Mouse (Mus musculus): ENCODE measurements at regions not wholly inside any gene's neighbourhood (a gene's known extent, or its start where the extent isn't known, plus 50 kb on each side); places are given as distances from the start of the nearest gene placed in this dataset.
A peak's percentile ranks its signal among the peaks of the same experiment; 100 is the strongest.

DNA sequence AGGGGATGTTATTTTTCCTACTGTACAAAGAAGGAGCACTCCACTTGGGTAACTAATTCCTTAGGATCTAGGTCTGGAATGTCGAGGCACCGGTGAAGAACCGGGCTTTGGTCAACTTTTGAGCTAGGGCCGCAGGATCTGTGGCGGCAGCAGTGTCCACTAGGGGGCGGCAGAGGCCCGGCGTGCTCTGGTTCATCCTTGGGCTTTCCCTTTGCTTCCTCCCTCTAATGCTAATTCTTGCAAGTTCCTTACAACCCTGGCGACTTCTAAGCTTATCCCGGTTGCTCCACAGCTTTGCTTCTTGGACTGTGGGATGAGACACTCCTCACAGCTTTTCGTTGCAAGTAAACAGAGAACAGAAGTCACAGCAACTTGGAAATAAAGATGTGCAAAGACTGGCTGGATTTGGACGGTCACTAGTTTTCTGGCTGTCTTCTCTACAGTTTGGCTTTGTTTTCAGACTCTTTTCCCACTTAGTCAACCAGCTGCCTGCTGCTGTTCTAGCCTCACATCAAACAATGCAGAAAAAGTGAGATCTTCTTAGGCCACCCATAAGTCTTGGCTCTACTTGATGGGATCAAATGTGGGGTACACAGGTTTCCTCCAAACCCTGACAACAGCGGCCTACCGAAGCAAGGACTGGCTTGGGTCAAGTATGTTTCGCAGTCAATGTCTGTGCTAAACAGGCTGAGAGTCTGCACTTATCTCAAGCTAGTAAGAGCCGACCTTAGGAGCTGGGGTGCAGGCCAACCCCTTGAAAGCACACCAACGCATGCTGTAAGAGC, 51.2 kb upstream of the Tmem72 start:
- no peaks in the 10 kb centered on the region for H3K27me3 ChIP-seq (ENCODE audit: control insufficient read depth, insufficient read depth, low read length)
- H3K4me2 ChIP-seq (ENCODE audit: low read depth, low read length), result no peak overlapping the region
- H3K4me1 ChIP-seq (ENCODE audit: control insufficient read depth, insufficient read depth, low read length), result no peaks in the 10 kb centered on the region
- peak; percentile 71; the same call in 1 of the 2 replicates for ATAC-seq (ENCODE audit: low read depth)
- no peak overlapping the region for H3K27ac ChIP-seq (ENCODE audit: low read depth, low read length)
- no peak overlapping the region for H3K4me3 ChIP-seq (ENCODE audit: low read depth, low read length)
- 40% methylated on average over 17 of the region's 17 CpGs for WGBS
- H3K9ac ChIP-seq (replicated peaks; ENCODE audit: low read depth, low read length), result no peak overlapping the region
- no peaks in the 10 kb centered on the region for H3K36me3 ChIP-seq (ENCODE audit: control insufficient read depth, insufficient read depth, low read length)
- no peaks in the 10 kb centered on the region for H3K9me3 ChIP-seq (ENCODE audit: control insufficient read depth, low read length)

DNA sequence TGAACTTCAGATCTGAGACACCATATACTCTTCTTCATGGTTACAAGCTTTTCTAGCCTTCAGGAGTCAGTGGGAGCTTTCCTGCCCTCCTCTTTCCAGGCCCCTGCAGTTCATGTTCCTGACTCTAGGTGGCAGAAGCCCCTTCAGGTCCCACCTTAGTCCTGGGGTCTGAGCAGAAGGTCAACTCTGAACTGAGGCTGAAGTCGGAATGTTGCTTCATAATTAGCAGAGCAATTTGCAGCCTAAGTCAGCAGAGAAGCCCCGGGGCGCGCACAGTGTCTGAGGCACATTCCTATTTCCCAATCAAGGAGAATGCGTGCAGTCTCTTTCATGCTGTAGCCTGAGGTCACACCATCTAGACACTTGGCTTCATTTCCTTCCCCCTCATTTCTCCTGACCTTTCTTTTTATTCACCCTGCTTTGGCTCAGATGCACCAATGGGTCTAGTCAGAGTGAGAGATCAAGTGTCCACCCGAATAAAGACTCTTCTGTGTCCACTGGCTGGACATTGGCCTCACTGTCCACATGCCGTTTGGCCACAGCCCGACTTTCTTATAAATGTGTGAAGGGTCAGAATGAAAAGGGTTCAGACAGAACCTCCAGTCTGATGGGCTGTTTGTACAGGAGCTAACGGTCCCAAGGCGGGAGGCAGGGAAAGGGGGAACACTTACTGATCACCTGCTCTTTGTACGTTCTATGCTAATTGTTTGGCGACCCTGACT, 58.4 kb upstream of the Tmem72 start:
- H3K9ac ChIP-seq (replicated peaks; ENCODE audit: low read depth, low read length), result no peak overlapping the region
- no peaks in the 10 kb centered on the region for H3K36me3 ChIP-seq (ENCODE audit: control insufficient read depth, insufficient read depth, low read length)
- H3K27ac ChIP-seq (ENCODE audit: low read depth, low read length), result no peak overlapping the region
- no peak for ATAC-seq (ENCODE audit: low read depth)
- H3K9me3 ChIP-seq (ENCODE audit: control insufficient read depth, low read length), result no peaks in the 10 kb centered on the region
- H3K4me1 ChIP-seq (ENCODE audit: control insufficient read depth, insufficient read depth, low read length), result no peaks in the 10 kb centered on the region
- H3K4me3 ChIP-seq (ENCODE audit: low read depth, low read length), result no peak overlapping the region
- H3K4me2 ChIP-seq (ENCODE audit: low read depth, low read length), result no peak overlapping the region
- WGBS, result 75% methylated on average over 12 of the region's 12 CpGs
- no peaks in the 10 kb centered on the region for H3K27me3 ChIP-seq (ENCODE audit: control insufficient read depth, insufficient read depth, low read length)

DNA sequence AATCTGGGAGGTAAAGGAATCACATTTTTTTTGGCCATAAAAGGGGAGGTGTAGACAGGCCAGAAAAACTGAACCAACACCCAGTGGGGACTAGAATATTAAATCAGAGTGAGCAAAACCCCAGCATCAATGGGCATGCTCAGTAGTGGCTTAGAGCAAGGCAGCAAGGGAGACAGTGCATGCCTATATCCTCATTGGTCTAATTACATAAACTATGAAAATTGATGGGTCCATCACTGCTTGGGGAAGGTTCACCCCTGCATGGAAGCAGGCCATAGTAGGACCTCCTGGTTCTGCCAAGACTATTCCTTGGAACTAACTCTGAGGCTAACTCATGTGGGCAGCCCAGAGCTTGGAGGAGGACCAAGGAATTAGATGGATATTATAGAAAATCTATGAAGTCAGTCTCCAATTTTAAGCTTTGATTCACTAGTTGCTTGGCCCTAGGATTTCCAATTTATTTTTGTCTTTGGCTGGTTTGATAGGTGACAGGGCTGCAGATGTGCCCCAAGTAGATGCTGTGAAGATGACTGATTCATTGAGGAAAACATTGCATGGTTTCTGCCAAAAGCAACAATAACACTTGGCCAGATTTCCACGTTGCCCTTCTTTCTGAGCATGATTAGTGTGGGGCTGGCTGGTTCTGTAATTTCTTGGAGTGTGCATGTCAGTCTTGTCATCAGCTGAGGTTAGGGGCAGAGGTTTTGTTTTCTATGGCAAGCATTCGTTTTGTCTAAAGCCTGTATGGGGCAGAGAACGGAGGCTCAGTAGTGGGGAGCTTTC, 70.0 kb upstream of the Tmem72 start:
- WGBS, result 68% methylated on average over 3 of the region's 3 CpGs
- H3K4me2 ChIP-seq (ENCODE audit: low read depth, low read length), result no peak overlapping the region

DNA sequence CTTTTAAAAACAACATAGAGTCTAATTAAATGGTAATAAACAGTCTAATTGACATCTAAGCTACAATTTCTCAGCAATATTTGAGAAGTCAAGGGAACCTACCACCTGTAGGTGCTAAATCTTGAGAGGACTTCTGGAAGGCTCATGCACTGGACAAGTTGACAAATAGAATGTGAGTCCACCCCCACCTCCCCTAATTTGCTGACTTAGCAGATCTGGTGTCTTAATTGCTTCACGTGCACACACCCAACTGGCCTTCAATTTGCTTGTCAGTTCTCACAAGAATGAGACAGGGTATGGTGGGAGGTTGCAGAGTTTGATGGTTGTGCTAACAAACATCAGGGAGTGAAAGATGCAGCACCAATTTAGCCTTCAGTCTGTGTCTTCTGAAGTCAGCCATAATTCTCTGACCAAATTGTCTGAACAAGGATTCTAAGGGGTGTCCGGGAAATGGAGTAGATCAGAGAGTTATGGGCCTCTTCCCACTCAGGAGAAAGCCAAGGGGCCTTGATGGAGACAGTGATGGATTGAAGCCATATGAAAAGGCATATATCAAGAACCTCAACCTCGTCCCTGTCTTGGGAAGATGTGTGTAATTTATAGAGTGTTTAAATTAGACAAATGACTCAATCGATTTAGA, 76.7 kb upstream of the Tmem72 start:
- H3K4me2 ChIP-seq (ENCODE audit: low read depth, low read length), result no peak overlapping the region
- WGBS, result 53% methylated on average over 4 of the region's 4 CpGs
- no peak overlapping the region for H3K4me3 ChIP-seq (ENCODE audit: low read depth, low read length)
- no peak overlapping the region for H3K27ac ChIP-seq (ENCODE audit: low read depth, low read length)
- no peak for ATAC-seq (ENCODE audit: low read depth)
- H3K4me1 ChIP-seq (ENCODE audit: control insufficient read depth, insufficient read depth, low read length), result no peaks in the 10 kb centered on the region
- H3K27me3 ChIP-seq (ENCODE audit: control insufficient read depth, insufficient read depth, low read length), result no peaks in the 10 kb centered on the region
- no peaks in the 10 kb centered on the region for H3K9me3 ChIP-seq (ENCODE audit: control insufficient read depth, low read length)
- no peak overlapping the region for H3K9ac ChIP-seq (replicated peaks; ENCODE audit: low read depth, low read length)
- H3K36me3 ChIP-seq (ENCODE audit: control insufficient read depth, insufficient read depth, low read length), result no peaks in the 10 kb centered on the region

More for the DNA sequence above, 70.0 kb upstream of the Tmem72 start:
- no peak for ATAC-seq (ENCODE audit: low read depth)
- Histone ChIP-seq H3K27me3 (ENCODE audit: control insufficient read depth, insufficient read depth, low read length) (no peaks in the 10 kb centered on the region), H3K9me3 (ENCODE audit: control insufficient read depth, low read length) (no peaks in the 10 kb centered on the region), H3K9ac (replicated peaks; ENCODE audit: low read depth, low read length) (no peak overlapping the region), H3K4me1 (ENCODE audit: control insufficient read depth, insufficient read depth, low read length) (no peaks in the 10 kb centered on the region), H3K27ac (ENCODE audit: low read depth, low read length) (no peak overlapping the region), H3K36me3 (ENCODE audit: control insufficient read depth, insufficient read depth, low read length) (no peaks in the 10 kb centered on the region), H3K4me3 (ENCODE audit: low read depth, low read length) (no peak overlapping the region)

DNA sequence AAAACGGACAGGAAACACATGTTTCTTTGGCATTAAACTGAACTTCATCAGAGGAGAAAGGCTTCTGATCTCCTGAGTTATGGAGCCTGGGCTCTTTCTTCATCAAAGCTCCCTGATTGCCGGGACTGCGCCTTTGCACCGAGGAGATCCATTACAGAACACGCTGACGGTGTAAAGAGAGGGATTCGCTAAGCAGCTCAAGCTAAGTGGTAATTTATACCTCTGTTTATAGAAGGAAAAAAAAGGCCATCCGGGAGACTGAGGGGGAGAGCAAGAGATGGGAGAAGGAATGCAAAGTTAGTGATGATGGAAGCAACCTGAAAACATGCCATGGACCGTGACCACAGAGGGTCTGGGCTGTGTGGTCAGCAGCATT, 77.2 kb upstream of the Tmem72 start:
- 59% methylated on average over 9 of the region's 9 CpGs for WGBS
- H3K27ac ChIP-seq (ENCODE audit: low read depth, low read length), result no peak overlapping the region

DNA sequence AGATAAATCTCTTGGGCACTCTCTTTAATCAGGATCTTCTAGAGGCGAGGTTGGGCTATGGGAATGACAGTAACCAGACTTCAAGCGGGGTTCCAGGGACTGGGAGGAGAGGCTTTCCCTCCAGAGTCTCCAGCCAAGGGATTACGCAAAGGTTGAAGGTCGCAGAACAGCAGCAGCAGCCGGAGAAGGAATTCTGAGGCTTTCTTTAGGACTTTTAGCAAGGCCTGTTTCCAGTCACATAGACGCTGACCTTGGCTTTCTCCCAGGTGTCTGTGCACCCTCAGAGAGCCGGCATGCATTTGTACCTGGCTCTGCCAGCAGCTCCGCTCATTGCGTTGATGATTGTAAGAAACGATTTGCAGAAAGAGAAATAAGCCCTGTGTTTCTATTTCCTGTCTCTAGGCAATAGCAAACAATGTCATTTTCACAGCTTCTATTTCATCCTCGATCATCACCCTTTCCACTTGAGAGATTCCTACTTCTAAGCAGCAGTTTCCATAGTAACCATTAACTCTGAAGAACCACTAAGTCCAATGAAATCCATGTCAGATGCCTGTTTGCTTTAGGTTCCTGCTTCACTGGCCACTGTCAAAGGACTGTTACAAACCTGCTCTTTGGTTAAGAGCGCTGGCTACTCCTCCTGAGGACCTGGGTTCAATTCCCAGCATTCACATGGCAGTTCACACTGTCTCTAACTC, 104.7 kb upstream of the Tmem72 start:
- Histone ChIP-seq H3K4me1 (ENCODE audit: control insufficient read depth, insufficient read depth, low read length) (0 out of 2 replicates have a peak, but pooled peaks cover 8% of the 10 kb centered on the region), H3K27me3 (ENCODE audit: control insufficient read depth, insufficient read depth, low read length) (no peaks in the 10 kb centered on the region), H3K4me3 (ENCODE audit: low read depth, low read length) (no peak overlapping the region), H3K27ac (ENCODE audit: low read depth, low read length) (peak overlapping the region; percentile 62), H3K9ac (replicated peaks; ENCODE audit: low read depth, low read length) (no peak overlapping the region), H3K4me2 (ENCODE audit: low read depth, low read length) (no peak overlapping the region), H3K36me3 (ENCODE audit: control insufficient read depth, insufficient read depth, low read length) (no peaks in the 10 kb centered on the region), H3K9me3 (ENCODE audit: control insufficient read depth, low read length) (no peaks in the 10 kb centered on the region)
- 36% methylated on average over 12 of the region's 12 CpGs for WGBS
- peak; percentile 28; the same call in 1 of the 2 replicates for ATAC-seq (ENCODE audit: low read depth)

More for the DNA sequence above, 77.2 kb upstream of the Tmem72 start:
- ATAC-seq (ENCODE audit: low read depth), result no peak
- H3K4me2 ChIP-seq (ENCODE audit: low read depth, low read length), result no peak overlapping the region
- no peaks in the 10 kb centered on the region for H3K36me3 ChIP-seq (ENCODE audit: control insufficient read depth, insufficient read depth, low read length)
- no peak overlapping the region for H3K4me3 ChIP-seq (ENCODE audit: low read depth, low read length)
- no peaks in the 10 kb centered on the region for H3K9me3 ChIP-seq (ENCODE audit: control insufficient read depth, low read length)
- no peaks in the 10 kb centered on the region for H3K27me3 ChIP-seq (ENCODE audit: control insufficient read depth, insufficient read depth, low read length)
- H3K4me1 ChIP-seq (ENCODE audit: control insufficient read depth, insufficient read depth, low read length), result no peaks in the 10 kb centered on the region
- no peak overlapping the region for H3K9ac ChIP-seq (replicated peaks; ENCODE audit: low read depth, low read length)

DNA sequence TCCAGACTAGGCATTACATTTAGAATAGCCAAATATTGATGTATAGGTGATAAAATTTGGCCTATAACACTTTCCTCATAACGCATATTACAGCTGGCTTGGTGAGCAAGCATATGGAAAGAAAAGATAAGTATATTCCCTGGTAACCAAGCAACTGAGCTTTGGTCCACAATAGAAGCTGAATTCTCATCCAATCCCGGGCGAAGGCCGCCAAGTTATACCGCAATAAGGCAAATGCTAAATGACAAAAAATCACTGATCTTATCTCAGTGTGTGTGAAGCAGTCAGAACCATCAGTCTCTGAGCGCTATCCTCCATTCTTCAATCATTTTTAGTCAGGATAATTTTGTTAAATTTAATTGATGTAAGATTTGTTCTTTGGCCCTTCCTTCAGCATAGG, 105.9 kb upstream of the Tmem72 start:
- Histone ChIP-seq H3K36me3 (ENCODE audit: control insufficient read depth, insufficient read depth, low read length) (no peaks in the 10 kb centered on the region), H3K4me2 (ENCODE audit: low read depth, low read length) (no peak overlapping the region), H3K4me3 (ENCODE audit: low read depth, low read length) (no peak overlapping the region), H3K27me3 (ENCODE audit: control insufficient read depth, insufficient read depth, low read length) (no peaks in the 10 kb centered on the region), H3K9me3 (ENCODE audit: control insufficient read depth, low read length) (no peaks in the 10 kb centered on the region), H3K27ac (ENCODE audit: low read depth, low read length) (no peak overlapping the region), H3K4me1 (ENCODE audit: control insufficient read depth, insufficient read depth, low read length) (0 out of 2 replicates have a peak, but pooled peaks cover 8% of the 10 kb centered on the region), H3K9ac (replicated peaks; ENCODE audit: low read depth, low read length) (no peak overlapping the region)
- no peak for ATAC-seq (ENCODE audit: low read depth)
- 97% methylated on average over 6 of the region's 6 CpGs for WGBS

DNA sequence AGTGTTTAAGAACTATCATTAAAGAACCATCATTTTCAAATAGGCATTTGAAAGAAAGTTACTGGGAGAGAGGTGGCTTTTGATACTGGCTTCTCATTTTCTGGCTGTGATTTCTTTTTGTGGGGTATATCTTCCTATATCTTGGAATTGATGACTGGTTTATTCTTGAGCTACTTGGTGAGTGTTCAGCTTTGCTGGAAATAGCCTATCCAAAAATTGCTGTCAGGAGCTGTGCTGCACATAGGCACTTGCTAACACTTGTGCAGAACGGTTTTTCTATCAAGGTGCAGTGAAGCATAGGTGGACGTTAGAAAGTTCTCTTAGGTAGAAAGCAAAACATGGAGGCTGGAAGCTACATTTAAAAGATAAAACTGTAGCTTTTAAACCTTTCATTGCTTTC, 108.9 kb upstream of the Tmem72 start:
- Histone ChIP-seq H3K4me3 (ENCODE audit: low read depth, low read length) (no peak overlapping the region), H3K36me3 (ENCODE audit: control insufficient read depth, insufficient read depth, low read length) (no peaks in the 10 kb centered on the region), H3K4me2 (ENCODE audit: low read depth, low read length) (no peak overlapping the region), H3K27me3 (ENCODE audit: control insufficient read depth, insufficient read depth, low read length) (no peaks in the 10 kb centered on the region), H3K9me3 (ENCODE audit: control insufficient read depth, low read length) (no peaks in the 10 kb centered on the region), H3K9ac (replicated peaks; ENCODE audit: low read depth, low read length) (no peak overlapping the region), H3K27ac (ENCODE audit: low read depth, low read length) (no peak overlapping the region), H3K4me1 (ENCODE audit: control insufficient read depth, insufficient read depth, low read length) (0 out of 2 replicates have a peak, but pooled peaks cover 8% of the 10 kb centered on the region)
- WGBS, result 86% methylated on average over 2 of the region's 2 CpGs
- no peak for ATAC-seq (ENCODE audit: low read depth)
